9 mouse cellular contexts compared by ENCODE assay signal in genomic region chr9:73068230-73068679, GRCm38 (mm10). TPM values are rescaled to one million over a fixed set of nuclear protein-coding genes. Genes with fewer than 3 reads are reported as not detected.
DNase-seq lines count a peak whose midpoint lies in the region; ATAC-seq and TF ChIP-seq lines count a peak whose summit lies in the region.
"Had no signal": no experiment of that assay in that cellular context is flagged by ENCODE, and none has a peak within 500 bp of the region (broad histone marks: within the 10 kb centered on the region; RNA-seq: fewer than 3 reads in every experiment).

No protein-coding gene starts in this region.

- no peaks in the 10 kb centered on the region for H3K9me3 ChIP-seq in lung, postnatal 0 days (ENCODE audit: low read length)

- no peaks in the 10 kb centered on the region for H3K27me3 ChIP-seq in lung, postnatal 0 days (replicated peaks; ENCODE audit: insufficient read depth, low read length)
- H3K27me3 ChIP-seq: Patski had no signal

- peaks cover 7% of the 10 kb centered on the region; the same call in 1 of the 2 replicates for H3K4me1 ChIP-seq in lung, postnatal 0 days (ENCODE audit: insufficient read depth, low read depth, low read length)

- TF ChIP-seq EP300 in lung, postnatal 0 days (IDR thresholded peaks at IDR 0.05) = peak; percentile 81; the same call in 1 of the 2 replicates

- peak; percentile 10; the same call in 1 of the 2 replicates for TF ChIP-seq CTCF in lung, postnatal 0 days (IDR thresholded peaks at IDR 0.05)

- no peaks in the 10 kb centered on the region for H3K36me3 ChIP-seq in lung, postnatal 0 days (ENCODE audit: insufficient read depth, low read length)

- DNase-seq in layer of hippocampus, adult 11-12 months (ENCODE audit: low spot score) = peak; percentile 43
- DNase-seq in layer of hippocampus, adult 9-10 months (ENCODE audit: low spot score) = no peak
- DNase-seq in kidney, postnatal 36 days = peak; percentile 75 to 79
- peak; percentile 79 for DNase-seq in lung, postnatal 0 days (ENCODE audit: low spot score)
- DNase-seq in cerebellum, adult 9-11 months = no peak
- DNase-seq in ovary, postnatal 10 days (ENCODE audit: low spot score) = no peak
- no peak for DNase-seq in cerebellum, adult 18-20 months

- no peak overlapping the region for H3K4me2 ChIP-seq in lung, postnatal 0 days (replicated peaks; ENCODE audit: low read depth, low read length)

- H3K4me3 ChIP-seq in lung, postnatal 0 days (ENCODE audit: low read depth, low read length) = no peak overlapping the region

- ATAC-seq in frontal cortex, adult (ENCODE audit: low TSS enrichment) = peak; percentile 83
- peak; percentile 83 for ATAC-seq in lung, postnatal 0 days
- ATAC-seq: Patski had no signal

- peak overlapping the region; percentile 82 for H3K27ac ChIP-seq in lung, postnatal 0 days (ENCODE audit: low read length)

- H3K9ac ChIP-seq in lung, postnatal 0 days (replicated peaks; ENCODE audit: low read depth) = no peak overlapping the region; the same call in 1 of the 2 replicates

- 10% methylated on average over 6 of the region's 6 CpGs for WGBS in lung, postnatal 0 days

RNA-seq across cellular contexts. Expression of gene Rab27a, which starts 23.6 kb away (rescaled TPM):
- polyA plus RNA-seq in lung, postnatal 0 days (2015; fragmentation: Nextera tagmentation; extraction: Ambion mirVana) = 41.6 and 48.7 TPM in 2 replicates

RNA-seq across cellular contexts. Expression of gene Pigb, which starts 28.1 kb away (rescaled TPM):
- 5.5 and 6.5 TPM in 2 replicates for polyA plus RNA-seq in lung, postnatal 0 days (2015; fragmentation: Nextera tagmentation; extraction: Ambion mirVana)

RNA-seq across cellular contexts. Expression of gene Khdc3, which starts 33.4 kb away (rescaled TPM):
- polyA plus RNA-seq in lung, postnatal 0 days (2015; fragmentation: Nextera tagmentation; extraction: Ambion mirVana) = 0.12 and 0.14 TPM in 2 replicates
- polyA plus RNA-seq: Patski had no signal

RNA-seq across cellular contexts. Expression of gene Gm20509, which starts 34.0 kb away (rescaled TPM):
- polyA plus RNA-seq in lung, postnatal 0 days (2015; fragmentation: Nextera tagmentation; extraction: Ambion mirVana) = not detected in 2 replicates
- polyA plus RNA-seq: Patski had no signal

RNA-seq across cellular contexts. Expression of gene Rsl24d1, which starts 45.0 kb away (rescaled TPM):
- 58.8 and 59.8 TPM in 2 replicates for polyA plus RNA-seq in lung, postnatal 0 days (2015; fragmentation: Nextera tagmentation; extraction: Ambion mirVana)

Comparison
In these comparisons a context has a peak if more than half of its experiments do, and no peak if none do; other contexts are left out.
1. DNase-seq: peak in layer of hippocampus, adult 11-12 months (single experiment), kidney, postnatal 36 days (2 of 2) and lung, postnatal 0 days (single experiment); none in layer of hippocampus, adult 9-10 months (single experiment), cerebellum, adult 9-11 months (single experiment), ovary, postnatal 10 days (single experiment) and cerebellum, adult 18-20 months (0 of 2).